Mouse (Mus musculus): ENCODE measurements around the gene Atg14. TPM values are rescaled to one million over a fixed set of nuclear protein-coding genes. Genes with fewer than 3 reads are reported as not detected.

Gene Atg14
- polyA plus RNA-seq (2014; fragmentation: Illumina TruSeq; extraction: RNeasy Lipid Tissue Mini Kit (QIAGEN cat#74804); ENCODE audit: insufficient read depth, low read depth, low replicate concordance): 6.5 TPM

GRCm38 (mm10) chr14:47570549-47570948 lies at the start of gene Atg14:
Atg14 (minus strand) TSS chr14:47570649.

Other genes starting within 250 kb of the Atg14 start
- 237 TPM for gene Lgals3, start 202.9 kb downstream of the Atg14 start, polyA plus RNA-seq (2014; fragmentation: Illumina TruSeq; extraction: RNeasy Lipid Tissue Mini Kit (QIAGEN cat#74804); ENCODE audit: insufficient read depth, low read depth, low replicate concordance)
- 0.25 TPM for gene Dlgap5, start 152.2 kb downstream of the Atg14 start, polyA plus RNA-seq (2014; fragmentation: Illumina TruSeq; extraction: RNeasy Lipid Tissue Mini Kit (QIAGEN cat#74804); ENCODE audit: insufficient read depth, low read depth, low replicate concordance)
- 6.4 TPM for gene Fbxo34, start 120.2 kb downstream of the Atg14 start, polyA plus RNA-seq (2014; fragmentation: Illumina TruSeq; extraction: RNeasy Lipid Tissue Mini Kit (QIAGEN cat#74804); ENCODE audit: insufficient read depth, low read depth, low replicate concordance)
- 20.5 TPM for gene Ktn1, start 77.8 kb upstream of the Atg14 start, polyA plus RNA-seq (2014; fragmentation: Illumina TruSeq; extraction: RNeasy Lipid Tissue Mini Kit (QIAGEN cat#74804); ENCODE audit: insufficient read depth, low read depth, low replicate concordance)

All from lung, adult 10 weeks (tissue).